Mouse (Mus musculus) erythroblast, embryonic 14.5 days (primary cell): ENCODE data around the gene Sdccag8.

Source experiments
- GATA1 ChIP-seq: IDR thresholded peaks from 2 replicates; pipeline ENCODE4 v1.6.1; 2012; ENCODE audit warnings: low read length, inconsistent platforms, mixed read lengths
- TAL1 ChIP-seq: IDR thresholded peaks from 3 replicates; pipeline ENCODE4 v1.6.1; 2012; ENCODE audit warnings: low read length, inconsistent platforms, mixed read lengths

GRCm38 (mm10) chr1:176958311-176958710 is 143.9 kb downstream of the Sdccag8 start:
- no peak for TF ChIP-seq TAL1
- TF ChIP-seq GATA1, result no peak
